Mouse (Mus musculus) brain, embryonic 18.5 days (tissue): ENCODE measurements around the gene Steap2.

Experiments used
- DNase-seq: peaks from one replicate; pipeline ENCODE4 v3.0.0-alpha.2; 2012; ENCODE audit warnings: low read depth, low spot score

The Steap2 gene

DNA sequence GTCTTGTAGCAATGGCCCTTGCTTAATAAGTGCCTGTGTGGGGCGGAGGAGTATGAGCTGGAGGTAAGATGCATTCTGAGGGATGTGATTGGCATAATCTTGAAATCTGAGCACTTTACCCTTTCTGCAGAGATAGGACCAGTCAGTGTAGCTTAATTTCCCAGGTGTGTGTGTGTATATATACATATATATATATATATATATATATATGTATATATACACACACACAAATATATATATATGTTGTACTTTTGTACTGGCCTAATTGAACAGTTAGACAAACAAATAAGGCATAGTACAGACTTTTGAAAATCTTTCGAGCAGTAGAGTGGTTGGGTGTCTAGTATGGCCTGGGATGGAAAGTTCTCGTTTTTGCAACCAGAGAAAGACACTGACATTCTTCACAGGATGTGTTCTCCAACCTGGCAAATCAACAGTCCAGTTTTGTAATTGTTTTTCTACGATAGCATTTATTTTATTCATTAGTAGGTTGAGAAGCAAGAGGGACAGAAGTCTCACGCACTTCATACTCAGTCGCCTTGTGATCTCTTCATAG is 29.9 kb downstream of the Steap2 start:
- DNase-seq, result no peak

DNA sequence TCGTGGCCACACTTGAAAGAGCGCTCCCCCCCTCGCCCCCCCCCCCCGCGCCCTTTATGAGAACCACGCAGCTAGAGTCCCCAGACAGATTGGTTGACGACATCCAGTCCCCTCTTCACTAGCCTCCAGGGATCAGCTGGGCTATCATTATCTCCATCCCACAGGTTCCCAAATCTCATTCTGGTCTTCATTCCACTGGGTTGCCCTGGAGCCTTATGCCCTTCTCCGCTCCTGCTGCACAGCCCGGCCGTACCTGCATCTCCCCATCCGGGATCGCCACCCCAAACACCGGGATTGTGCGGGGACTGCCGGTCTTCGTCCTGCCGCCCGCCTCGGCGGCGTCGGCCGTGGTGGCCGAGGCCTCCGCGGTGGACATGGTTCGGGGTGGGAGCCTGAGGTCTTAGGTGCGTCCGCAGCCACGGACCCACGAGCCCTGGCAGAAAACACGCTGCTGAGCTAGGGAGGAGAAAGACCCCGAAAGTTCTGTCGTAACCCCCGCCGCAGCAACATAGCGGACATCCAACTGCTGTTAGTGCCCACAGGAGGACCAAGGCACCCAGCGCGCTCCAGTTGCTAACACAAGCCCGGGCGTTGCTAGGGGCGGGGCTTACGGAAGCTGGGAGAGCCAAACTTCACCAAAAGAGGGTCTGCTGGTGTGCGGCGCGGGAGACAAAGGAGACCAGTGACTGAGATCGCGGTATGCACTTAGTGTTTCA is 30.6 kb downstream of the Steap2 start, which contains the start of gene Cfap69:
Cfap69 (minus strand) TSS at position 585 of the 716 bp plus-strand sequence.
- peak; percentile 83 for DNase-seq

DNA sequence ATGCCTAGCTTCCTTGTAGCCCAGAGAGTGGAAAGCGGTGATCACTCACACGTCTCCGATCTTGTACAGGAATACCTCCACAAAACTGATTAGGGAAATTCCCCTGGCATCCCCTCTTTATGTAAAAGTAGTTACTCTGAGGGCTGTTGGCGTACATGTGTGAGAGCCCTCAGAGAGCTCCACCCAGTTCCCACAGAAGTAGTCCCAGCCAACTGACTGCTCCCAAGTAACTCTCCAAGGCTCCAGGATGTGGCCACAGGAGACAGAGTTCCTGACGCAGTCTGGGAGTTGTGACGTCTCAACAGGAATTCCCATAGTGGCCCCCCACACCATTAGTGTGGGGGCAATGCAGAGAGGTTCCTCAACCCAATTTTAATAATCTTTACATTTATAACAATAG is 31.3 kb downstream of the Steap2 start:
- no peak for DNase-seq

DNA sequence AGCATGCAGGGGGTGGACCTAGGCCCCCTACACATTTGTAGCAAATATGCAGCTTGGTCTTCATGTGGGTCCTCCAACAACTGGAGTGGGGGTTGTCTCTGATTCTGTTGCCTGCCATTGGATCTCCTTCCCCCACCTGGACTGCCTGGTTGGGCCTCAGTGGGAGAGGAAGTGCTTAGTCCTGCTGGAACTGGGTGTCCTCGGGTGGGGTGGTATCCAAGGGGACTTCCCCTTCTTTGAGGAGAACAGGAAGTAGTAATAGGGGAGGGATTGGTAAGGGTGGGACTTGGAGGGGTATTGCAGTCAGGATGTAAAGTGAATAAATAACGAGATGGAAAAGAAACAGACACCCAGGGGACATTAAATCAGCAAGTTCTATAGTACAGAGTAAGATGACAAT is 35.7 kb downstream of the Steap2 start:
- no peak for DNase-seq

DNA sequence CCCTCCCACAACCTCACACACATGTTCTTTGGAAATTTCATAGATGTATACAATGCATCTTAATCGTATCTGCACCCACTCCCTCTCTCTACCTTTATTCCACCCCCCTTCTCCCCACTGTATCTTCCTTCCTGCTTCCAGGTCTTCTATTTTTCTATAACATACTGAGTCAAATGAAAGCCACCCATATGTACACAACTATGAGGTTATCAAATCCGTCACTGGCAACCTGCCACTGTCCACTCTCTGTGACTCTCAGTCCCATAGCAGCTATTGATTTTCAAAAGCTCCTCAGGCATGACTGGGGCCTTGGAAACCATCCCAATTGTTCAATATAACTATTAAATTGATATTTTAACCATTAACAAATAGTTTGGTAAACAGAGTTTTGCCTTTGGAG is 36.4 kb downstream of the Steap2 start:
- no peak for DNase-seq

DNA sequence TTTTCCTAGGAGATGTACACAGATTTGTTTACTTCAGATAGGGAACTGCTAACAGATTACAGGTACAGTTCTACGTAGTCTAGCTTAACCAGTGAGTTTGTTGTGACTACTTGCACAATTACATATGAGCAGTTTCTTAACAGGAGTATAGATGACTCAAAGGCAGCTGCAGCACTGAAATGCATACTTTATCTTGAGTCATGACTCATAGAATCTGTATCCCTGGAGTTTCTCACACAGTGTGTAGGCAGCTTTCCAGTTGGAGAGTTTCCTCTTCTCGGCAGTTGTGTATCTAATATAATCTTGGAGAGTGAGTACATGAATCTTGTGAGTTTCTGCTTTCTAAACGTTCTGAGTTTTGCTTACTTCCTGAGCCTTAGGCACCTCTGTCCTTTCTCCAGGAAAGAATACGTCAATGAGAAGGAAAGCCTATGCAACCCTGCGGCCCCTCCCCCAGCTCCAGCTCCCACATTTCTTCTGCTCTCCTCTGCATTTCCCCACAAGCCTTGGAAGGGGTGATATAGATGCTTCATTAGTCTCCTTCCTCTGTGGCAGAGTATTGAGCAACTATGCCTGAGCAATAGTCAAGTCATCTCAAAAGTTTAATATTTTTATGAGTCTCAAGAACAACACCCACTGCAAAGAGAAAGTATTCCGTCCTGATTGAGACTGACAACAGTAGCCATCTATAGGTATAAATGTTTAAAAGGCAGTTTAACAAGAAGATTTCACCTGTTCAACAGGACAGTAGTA is 45.4 kb downstream of the Steap2 start:
- no peak for DNase-seq

DNA sequence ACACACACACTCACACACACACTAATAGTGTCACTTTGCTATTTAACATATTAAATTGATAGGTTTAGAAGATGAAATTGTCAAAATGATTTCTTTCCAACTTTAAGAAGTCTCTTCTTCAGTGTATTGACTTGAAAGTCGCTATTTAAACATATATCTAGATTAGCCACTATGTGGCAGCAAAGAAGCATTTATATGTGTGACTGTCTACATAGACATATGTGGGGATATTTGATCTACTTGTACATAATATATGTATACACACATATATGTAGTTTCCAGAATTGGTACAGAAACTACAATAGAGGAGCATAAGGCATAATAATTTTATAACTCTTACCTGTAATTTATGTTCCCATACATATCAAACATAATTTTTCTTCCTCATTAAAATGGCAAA is 48.2 kb downstream of the Steap2 start:
- no peak for DNase-seq

DNA sequence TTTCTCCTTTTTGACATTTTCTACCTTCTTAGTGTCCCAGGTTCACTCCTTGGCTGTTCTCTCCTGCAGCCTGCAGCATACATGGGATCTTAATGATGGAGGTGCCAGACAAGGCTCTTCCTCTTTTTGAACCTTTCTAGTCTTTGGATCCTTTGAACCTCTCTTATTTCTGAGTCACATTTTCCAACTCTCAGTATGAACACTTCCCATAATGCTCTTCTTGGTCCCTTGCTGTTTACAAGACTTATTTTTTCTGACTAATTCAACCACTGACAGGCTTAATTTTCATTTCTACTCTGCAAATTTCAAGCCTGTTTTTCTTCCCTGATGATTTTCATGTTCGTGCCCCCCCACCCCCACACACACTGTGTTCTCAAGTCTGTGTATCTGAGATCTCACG is 55.9 kb downstream of the Steap2 start:
- no peak for DNase-seq

DNA sequence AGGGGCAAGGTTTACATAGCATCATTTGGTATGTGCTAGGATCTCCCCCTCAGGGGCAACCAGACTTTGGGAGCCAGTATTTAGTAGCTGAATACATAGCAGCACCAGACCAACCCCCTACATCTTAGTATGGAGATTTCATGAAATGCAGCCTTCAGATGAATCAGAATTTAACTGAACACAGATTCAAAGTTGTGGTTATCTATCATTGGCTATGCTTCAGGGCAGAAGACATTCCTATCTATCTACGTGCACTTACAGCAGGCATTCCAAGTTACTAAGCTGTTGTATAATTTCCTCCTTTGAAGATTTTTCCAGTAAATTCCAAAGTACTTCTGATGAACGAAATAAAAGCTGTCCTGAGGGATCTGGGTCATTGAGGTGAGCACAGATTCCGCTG is 68.9 kb downstream of the Steap2 start:
- DNase-seq, result no peak

DNA sequence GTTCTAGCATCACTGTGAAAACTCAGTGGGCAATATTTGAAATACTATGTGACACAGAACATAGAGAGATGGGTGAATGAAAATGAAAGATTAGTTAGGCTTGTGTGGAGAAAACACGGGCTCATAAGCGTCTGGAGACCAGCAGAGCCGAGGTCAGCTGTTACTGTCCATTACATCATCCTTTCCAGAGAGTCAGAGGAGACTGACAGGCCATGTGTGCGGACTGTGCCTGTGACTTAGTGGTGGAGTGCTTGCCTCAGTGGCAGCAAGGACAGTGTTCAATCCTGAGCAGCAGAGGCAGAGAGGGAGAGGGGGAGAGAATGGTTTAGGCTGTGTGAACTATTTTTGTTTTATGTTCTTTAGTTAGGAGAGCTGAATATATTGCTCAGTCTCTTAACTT is 76.0 kb downstream of the Steap2 start:
- DNase-seq, result no peak
